ENCODE assay signal across 8 mouse cellular contexts in the genomic region with DNA sequence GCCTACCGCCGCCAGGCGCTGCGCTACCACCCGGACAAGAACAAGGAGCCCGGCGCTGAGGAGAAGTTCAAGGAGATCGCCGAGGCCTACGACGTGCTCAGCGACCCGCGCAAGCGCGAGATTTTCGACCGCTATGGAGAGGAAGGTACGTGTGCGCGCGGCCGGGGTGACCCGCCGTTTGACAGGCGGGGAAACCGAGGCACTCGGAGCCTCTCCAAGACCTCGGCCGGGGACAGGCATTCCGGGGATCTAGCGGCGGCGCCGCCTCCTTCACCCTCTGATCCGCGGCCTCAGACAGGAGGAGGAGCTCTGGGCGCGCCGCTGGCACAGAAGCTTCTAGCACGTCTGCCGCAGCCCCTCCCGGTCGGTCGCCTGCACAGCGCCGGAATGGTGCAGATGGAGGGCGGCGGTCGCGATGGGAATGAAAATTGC. TPM values are rescaled to one million over a fixed set of nuclear protein-coding genes. Genes with fewer than 3 reads are reported as not detected.
A peak's percentile ranks its signal among the peaks of the same experiment; 100 is the strongest.
DNase-seq lines count a peak whose midpoint lies in the region; ATAC-seq and TF ChIP-seq lines count a peak whose summit lies in the region.

No protein-coding gene starts in this region.

- peak overlapping the region; percentile 86 for H3K4me2 ChIP-seq in embryonic facial prominence, embryonic 14.5 days (ENCODE audit: low read depth, low read length)
- peak overlapping the region; percentile 80 for H3K4me2 ChIP-seq in heart, embryonic 12.5 days
- H3K4me2 ChIP-seq in kidney, embryonic 15.5 days: peak overlapping the region; percentile 73
- peak overlapping the region; percentile 82 for H3K4me2 ChIP-seq in midbrain, postnatal 0 days (ENCODE audit: low read depth, low read length, poor library complexity, severe bottlenecking)

- no peaks in the 10 kb centered on the region for H3K9me3 ChIP-seq in embryonic facial prominence, embryonic 14.5 days (ENCODE audit: control insufficient read depth, low read length)
- no peaks in the 10 kb centered on the region for H3K9me3 ChIP-seq in heart, embryonic 12.5 days (replicated peaks)
- H3K9me3 ChIP-seq in kidney, embryonic 15.5 days (replicated peaks): no peaks in the 10 kb centered on the region
- H3K9me3 ChIP-seq in midbrain, postnatal 0 days (ENCODE audit: low read length): no peaks in the 10 kb centered on the region

- H3K27ac ChIP-seq in testis, adult 2 months (ENCODE audit: control insufficient read depth, insufficient read depth, low read depth, low read length): peak overlapping the region; percentile 99
- peak overlapping the region; percentile 99 for H3K27ac ChIP-seq in embryonic facial prominence, embryonic 14.5 days (replicated peaks; ENCODE audit: low read depth, low read length)
- peak overlapping the region; percentile 99 for H3K27ac ChIP-seq in heart, embryonic 12.5 days (ENCODE audit: poor library complexity, severe bottlenecking)
- peak overlapping the region; percentile 98 for H3K27ac ChIP-seq in kidney, embryonic 15.5 days
- peak overlapping the region; percentile 90 for H3K27ac ChIP-seq in liver, adult 2 months (replicated peaks; ENCODE audit: insufficient read depth, low read depth, low read length)
- H3K27ac ChIP-seq in midbrain, postnatal 0 days (ENCODE audit: low read depth, low read length): peak overlapping the region; percentile 96

- WGBS in embryonic facial prominence, embryonic 14.5 days: under 1% methylated on average over 43 of the region's 51 CpGs
- 0% methylated on average over 51 of the region's 51 CpGs for WGBS in heart, embryonic 12.5 days
- 1% methylated on average over 51 of the region's 51 CpGs for WGBS in kidney, embryonic 15.5 days
- WGBS in liver, adult 2 months: under 1% methylated on average over 51 of the region's 51 CpGs
- under 1% methylated on average over 49 of the region's 51 CpGs for WGBS in midbrain, postnatal 0 days

- H3K79me2 ChIP-seq in liver, adult 2 months (ENCODE audit: control insufficient read depth, insufficient read depth, low read length): peaks cover 8% of the 10 kb centered on the region; the same call in 1 of the 2 replicates

- no peak for TF ChIP-seq POLR2A in testis, adult 2 months (IDR thresholded peaks at IDR 0.05; ENCODE audit: control insufficient read depth, low read depth, low read length)
- TF ChIP-seq POLR2A in liver, adult 2 months (IDR thresholded peaks at IDR 0.05; ENCODE audit: extremely low read depth, insufficient read depth, low read length): no peak

- DNase-seq in testis, postnatal 14 days (ENCODE audit: low spot score): no peak
- DNase-seq in embryonic facial prominence, embryonic 14.5 days (ENCODE audit: low spot score): peak; percentile 93
- DNase-seq in liver, adult 2 months (ENCODE audit: extremely low read depth, low read depth, low spot score): peak; percentile 59
- peak; percentile 83 for DNase-seq in midbrain, postnatal 0 days (ENCODE audit: low spot score)
- DNase-seq in spleen, postnatal 4 days (ENCODE audit: low spot score in 2 of 2): peak; percentile 85 to 92

- peak overlapping the region; percentile 93 for H3K9ac ChIP-seq in embryonic facial prominence, embryonic 14.5 days (ENCODE audit: low read depth, low read length)
- H3K9ac ChIP-seq in heart, embryonic 12.5 days: peak overlapping the region; percentile 91
- H3K9ac ChIP-seq in kidney, embryonic 15.5 days: peak overlapping the region; percentile 78
- peak overlapping the region; percentile 95 for H3K9ac ChIP-seq in liver, adult 2 months (ENCODE audit: low read depth, low read length)
- H3K9ac ChIP-seq in midbrain, postnatal 0 days (replicated peaks; ENCODE audit: low read length, poor library complexity, severe bottlenecking): peak overlapping the region; percentile 84

- no peak for TF ChIP-seq CTCF in testis, adult 2 months (IDR thresholded peaks at IDR 0.05; ENCODE audit: control insufficient read depth, insufficient read depth, insufficient replicate concordance, low read depth, low read length)
- no peak for TF ChIP-seq CTCF in liver, adult 2 months (IDR thresholded peaks at IDR 0.05; ENCODE audit: low read depth, low read length)
- no peak for TF ChIP-seq CTCF in midbrain, postnatal 0 days (IDR thresholded peaks at IDR 0.05)

- H3K36me3 ChIP-seq in testis, adult 2 months (ENCODE audit: control insufficient read depth, insufficient read depth, low read length): peaks cover 5% of the 10 kb centered on the region
- H3K36me3 ChIP-seq in embryonic facial prominence, embryonic 14.5 days (ENCODE audit: control insufficient read depth, insufficient read depth, low read length): peaks cover 38% of the 10 kb centered on the region
- H3K36me3 ChIP-seq in heart, embryonic 12.5 days: peaks cover 36% of the 10 kb centered on the region
- peaks cover 36% of the 10 kb centered on the region for H3K36me3 ChIP-seq in kidney, embryonic 15.5 days
- peaks cover 21% of the 10 kb centered on the region for H3K36me3 ChIP-seq in liver, adult 2 months (ENCODE audit: control insufficient read depth, insufficient read depth, low read length)
- H3K36me3 ChIP-seq in midbrain, postnatal 0 days (ENCODE audit: insufficient read depth, low read length): peaks cover 34% of the 10 kb centered on the region

- peak; percentile 78 for ATAC-seq in embryonic facial prominence, embryonic 14.5 days (ENCODE audit: low read depth)
- peak; percentile 83 for ATAC-seq in heart, embryonic 12.5 days (ENCODE audit: insufficient number of reproducible peaks, low FRiP score)
- peak; percentile 84 for ATAC-seq in kidney, embryonic 15.5 days (replicated peaks; ENCODE audit: low FRiP score)
- peak; percentile 78 for ATAC-seq in midbrain, postnatal 0 days (ENCODE audit: low FRiP score)

- H3K27me3 ChIP-seq in testis, adult 2 months (ENCODE audit: control insufficient read depth, insufficient read depth, low read length): no peaks in the 10 kb centered on the region
- no peaks in the 10 kb centered on the region for H3K27me3 ChIP-seq in embryonic facial prominence, embryonic 14.5 days (replicated peaks; ENCODE audit: control insufficient read depth, insufficient read depth, low read length)
- H3K27me3 ChIP-seq in heart, embryonic 12.5 days (replicated peaks): no peaks in the 10 kb centered on the region
- H3K27me3 ChIP-seq in kidney, embryonic 15.5 days: no peaks in the 10 kb centered on the region
- no peaks in the 10 kb centered on the region for H3K27me3 ChIP-seq in liver, adult 2 months (ENCODE audit: control insufficient read depth, insufficient read depth, low read length)
- H3K27me3 ChIP-seq in midbrain, postnatal 0 days (ENCODE audit: insufficient read depth, low read length): no peaks in the 10 kb centered on the region

- peak overlapping the region; percentile 97 for H3K4me3 ChIP-seq in testis, adult 2 months (ENCODE audit: control insufficient read depth, low read depth, low read length)
- H3K4me3 ChIP-seq in embryonic facial prominence, embryonic 14.5 days (ENCODE audit: low read depth, low read length): peak overlapping the region; percentile 89
- peak overlapping the region; percentile 73 for H3K4me3 ChIP-seq in heart, embryonic 12.5 days
- H3K4me3 ChIP-seq in kidney, embryonic 15.5 days (replicated peaks): peak overlapping the region; percentile 78
- H3K4me3 ChIP-seq in liver, adult 2 months (ENCODE audit: insufficient read depth, low read depth, low read length): peak overlapping the region; percentile 89
- H3K4me3 ChIP-seq in midbrain, postnatal 0 days (ENCODE audit: low read depth, low read length): peak overlapping the region; percentile 62

- H3K4me1 ChIP-seq in testis, adult 2 months (ENCODE audit: control insufficient read depth, insufficient read depth, low read length): peaks cover 8% of the 10 kb centered on the region
- H3K4me1 ChIP-seq in embryonic facial prominence, embryonic 14.5 days (ENCODE audit: control insufficient read depth, insufficient read depth, low read length): peaks cover 16% of the 10 kb centered on the region
- H3K4me1 ChIP-seq in heart, embryonic 12.5 days (replicated peaks): peaks cover 19% of the 10 kb centered on the region
- peaks cover 26% of the 10 kb centered on the region for H3K4me1 ChIP-seq in kidney, embryonic 15.5 days
- H3K4me1 ChIP-seq in liver, adult 2 months (ENCODE audit: control insufficient read depth, insufficient read depth, low read length): peaks cover 13% of the 10 kb centered on the region
- 0 out of 2 replicates have a peak, but pooled peaks cover 11% of the 10 kb centered on the region for H3K4me1 ChIP-seq in midbrain, postnatal 0 days (ENCODE audit: insufficient read depth, low read length)

RNA-seq across cellular contexts. Expression of a gene that starts 0.4 kb away (rescaled TPM):
- polyA plus RNA-seq in testis, adult 2 months (2012; rRNA removed): 203 and 207 TPM in 2 replicates
- polyA plus RNA-seq in embryonic facial prominence, embryonic 14.5 days (2014; fragmentation: Nextera tagmentation; extraction: Ambion mirVana): 47.2 and 47.5 TPM in 2 replicates
- 45.1 and 47.4 TPM in 2 replicates for polyA plus RNA-seq in heart, embryonic 12.5 days (2016; fragmentation: Nextera tagmentation; extraction: Ambion mirVana)
- 59.1 and 60.4 TPM in 2 replicates for polyA plus RNA-seq in kidney, embryonic 15.5 days (2015; fragmentation: Nextera tagmentation; extraction: Ambion mirVana)
- total RNA-seq in liver, adult 2 months (2014; rRNA removed): 8.3 and 12.4 TPM in 2 replicates
- polyA plus RNA-seq in liver, adult 2 months (2012; rRNA removed): 17.0 and 18.2 TPM in 2 replicates
- total RNA-seq in midbrain, postnatal 0 days (2014; rRNA removed): 41.0 and 43.3 TPM in 2 replicates
- polyA plus RNA-seq in midbrain, postnatal 0 days (2015; fragmentation: Nextera tagmentation; extraction: Ambion mirVana): 60.3 and 72.4 TPM in 2 replicates

RNA-seq across cellular contexts. Expression of a gene that starts 0.6 kb away (rescaled TPM):
- 159 and 173 TPM in 2 replicates for polyA plus RNA-seq in testis, adult 2 months (2012; rRNA removed)
- polyA plus RNA-seq in embryonic facial prominence, embryonic 14.5 days (2014; fragmentation: Nextera tagmentation; extraction: Ambion mirVana): 497 and 529 TPM in 2 replicates
- 445 and 456 TPM in 2 replicates for polyA plus RNA-seq in heart, embryonic 12.5 days (2016; fragmentation: Nextera tagmentation; extraction: Ambion mirVana)
- polyA plus RNA-seq in kidney, embryonic 15.5 days (2015; fragmentation: Nextera tagmentation; extraction: Ambion mirVana): 577 and 605 TPM in 2 replicates
- total RNA-seq in liver, adult 2 months (2014; rRNA removed): 108 and 130 TPM in 2 replicates
- polyA plus RNA-seq in liver, adult 2 months (2012; rRNA removed): 647 and 677 TPM in 2 replicates
- 1,134 and 1,270 TPM in 2 replicates for total RNA-seq in midbrain, postnatal 0 days (2014; rRNA removed)
- 1,433 and 1,533 TPM in 2 replicates for polyA plus RNA-seq in midbrain, postnatal 0 days (2015; fragmentation: Nextera tagmentation; extraction: Ambion mirVana)

RNA-seq across cellular contexts. Expression of a gene that starts 41.9 kb away (rescaled TPM):
- polyA plus RNA-seq in testis, adult 2 months (2012; rRNA removed): 231 and 259 TPM in 2 replicates
- 315 and 324 TPM in 2 replicates for polyA plus RNA-seq in embryonic facial prominence, embryonic 14.5 days (2014; fragmentation: Nextera tagmentation; extraction: Ambion mirVana)
- polyA plus RNA-seq in heart, embryonic 12.5 days (2016; fragmentation: Nextera tagmentation; extraction: Ambion mirVana): 547 and 555 TPM in 2 replicates
- 344 and 353 TPM in 2 replicates for polyA plus RNA-seq in kidney, embryonic 15.5 days (2015; fragmentation: Nextera tagmentation; extraction: Ambion mirVana)
- 190 and 193 TPM in 2 replicates for total RNA-seq in liver, adult 2 months (2014; rRNA removed)
- 297 and 359 TPM in 2 replicates for polyA plus RNA-seq in liver, adult 2 months (2012; rRNA removed)
- 151 and 158 TPM in 2 replicates for total RNA-seq in midbrain, postnatal 0 days (2014; rRNA removed)
- 396 and 420 TPM in 2 replicates for polyA plus RNA-seq in midbrain, postnatal 0 days (2015; fragmentation: Nextera tagmentation; extraction: Ambion mirVana)

RNA-seq across cellular contexts. Expression of a gene that starts 44.1 kb away (rescaled TPM):
- polyA plus RNA-seq in testis, adult 2 months (2012; rRNA removed): 12.1 and 12.2 TPM in 2 replicates
- 107 and 131 TPM in 2 replicates for polyA plus RNA-seq in embryonic facial prominence, embryonic 14.5 days (2014; fragmentation: Nextera tagmentation; extraction: Ambion mirVana)
- 175 and 180 TPM in 2 replicates for polyA plus RNA-seq in heart, embryonic 12.5 days (2016; fragmentation: Nextera tagmentation; extraction: Ambion mirVana)
- polyA plus RNA-seq in kidney, embryonic 15.5 days (2015; fragmentation: Nextera tagmentation; extraction: Ambion mirVana): 220 and 221 TPM in 2 replicates
- total RNA-seq in liver, adult 2 months (2014; rRNA removed): 12.6 and 14.6 TPM in 2 replicates
- polyA plus RNA-seq in liver, adult 2 months (2012; rRNA removed): 14.5 and 15.7 TPM in 2 replicates
- 72.3 and 74.2 TPM in 2 replicates for total RNA-seq in midbrain, postnatal 0 days (2014; rRNA removed)
- polyA plus RNA-seq in midbrain, postnatal 0 days (2015; fragmentation: Nextera tagmentation; extraction: Ambion mirVana): 108 and 111 TPM in 2 replicates

RNA-seq across cellular contexts. Expression of a gene that starts 58.1 kb away (rescaled TPM):
- polyA plus RNA-seq in testis, adult 2 months (2012; rRNA removed): 0.51 and 0.59 TPM in 2 replicates
- 1.0 and 1.2 TPM in 2 replicates for polyA plus RNA-seq in embryonic facial prominence, embryonic 14.5 days (2014; fragmentation: Nextera tagmentation; extraction: Ambion mirVana)
- 0.32 and 0.60 TPM in 2 replicates for polyA plus RNA-seq in heart, embryonic 12.5 days (2016; fragmentation: Nextera tagmentation; extraction: Ambion mirVana)
- polyA plus RNA-seq in kidney, embryonic 15.5 days (2015; fragmentation: Nextera tagmentation; extraction: Ambion mirVana): 2.4 and 2.9 TPM in 2 replicates
- total RNA-seq in liver, adult 2 months (2014; rRNA removed): under 0.01 and 0.20 TPM in 2 replicates
- polyA plus RNA-seq in liver, adult 2 months (2012; rRNA removed): 0.11 and 0.20 TPM in 2 replicates
- 0.55 and 0.85 TPM in 2 replicates for total RNA-seq in midbrain, postnatal 0 days (2014; rRNA removed)
- polyA plus RNA-seq in midbrain, postnatal 0 days (2015; fragmentation: Nextera tagmentation; extraction: Ambion mirVana): 0.27 and 0.36 TPM in 2 replicates
